Mouse (Mus musculus): ENCODE results near the gene Llcfc1. TPM values are rescaled to one million over a fixed set of nuclear protein-coding genes. Genes with fewer than 3 reads are reported as not detected.

Gene Llcfc1
- polyA plus RNA-seq, 1 experiment from 2014 or later, result not detected

DNA sequence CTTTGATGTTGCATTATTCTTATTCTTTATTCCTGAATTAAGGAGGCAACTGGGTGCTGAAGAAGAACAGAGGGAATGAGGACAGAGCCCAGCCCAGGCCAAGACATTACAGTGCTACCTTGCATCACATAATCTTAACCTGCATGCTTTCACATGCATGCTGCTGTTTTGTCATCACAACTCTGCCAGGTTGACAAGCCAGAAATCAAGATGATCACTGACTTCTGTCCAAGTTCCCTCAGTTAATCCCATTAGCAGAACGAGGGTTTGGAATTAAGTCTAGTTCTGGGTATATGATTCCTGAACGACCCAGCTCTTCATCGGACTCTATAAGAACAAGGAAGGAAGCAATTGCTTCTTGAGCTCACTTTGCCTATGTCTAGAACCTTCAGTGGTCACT lies 38.0 kb upstream of the Llcfc1 start:
- Histone ChIP-seq H3K4me3 (ENCODE audit: low read depth, low read length) (no peak overlapping the region), H3K9me3 (replicated peaks; ENCODE audit: control insufficient read depth, low read length) (no peaks in the 10 kb centered on the region), H3K27ac (ENCODE audit: low read depth, low read length) (no peak overlapping the region), H3K4me1 (ENCODE audit: control insufficient read depth, insufficient read depth, low read length) (no peaks in the 10 kb centered on the region), H3K4me2 (no peak overlapping the region), H3K36me3 (ENCODE audit: control insufficient read depth, insufficient read depth, low read length) (no peaks in the 10 kb centered on the region), H3K9ac (ENCODE audit: low read depth, low read length) (no peak overlapping the region), H3K27me3 (ENCODE audit: control insufficient read depth, insufficient read depth, low read length) (no peaks in the 10 kb centered on the region)
- 74% methylated on average over 3 of the region's 3 CpGs for WGBS (ENCODE audit: insufficient replicate concordance)
- ATAC-seq (replicated peaks; ENCODE audit: insufficient number of reproducible peaks, low FRiP score, low TSS enrichment), result no peak

- Histone ChIP-seq H3K27me3 (ENCODE audit: control insufficient read depth, insufficient read depth, low read length) (no peaks in the 10 kb centered on the region), H3K36me3 (ENCODE audit: control insufficient read depth, insufficient read depth, low read length) (no peaks in the 10 kb centered on the region), H3K9ac (ENCODE audit: low read depth, low read length) (no peak overlapping the region), H3K27ac (ENCODE audit: low read depth, low read length) (no peak overlapping the region), H3K4me1 (ENCODE audit: control insufficient read depth, insufficient read depth, low read length) (no peaks in the 10 kb centered on the region), H3K9me3 (replicated peaks; ENCODE audit: control insufficient read depth, low read length) (no peaks in the 10 kb centered on the region), H3K4me2 (no peak overlapping the region), H3K4me3 (ENCODE audit: low read depth, low read length) (no peak overlapping the region)
- ATAC-seq (replicated peaks; ENCODE audit: insufficient number of reproducible peaks, low FRiP score, low TSS enrichment), result no peak
These were observed 37.6 kb upstream of the Llcfc1 start for GRCm38 (mm10) chr6:41646672-41647071.

DNA sequence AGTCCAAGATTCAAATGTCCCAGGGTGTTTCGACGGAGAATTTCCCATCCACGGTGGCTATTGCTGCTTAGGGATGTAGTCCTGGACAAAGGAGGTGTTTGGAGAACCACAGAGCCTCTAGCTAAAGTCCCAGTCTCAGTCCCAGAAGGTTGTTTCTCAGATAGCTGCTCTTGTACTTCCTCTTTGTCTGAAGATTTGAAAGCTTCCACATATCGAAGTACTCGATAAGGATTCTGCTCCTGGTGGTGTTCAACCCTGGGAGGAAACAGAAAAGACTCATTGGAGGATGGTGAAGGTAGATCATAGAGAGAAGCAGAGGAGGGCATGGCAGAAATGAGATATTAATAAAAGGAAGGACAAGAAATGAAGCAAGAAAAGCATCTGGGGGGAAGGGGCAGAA lies 31.1 kb upstream of the Llcfc1 start:
- H3K4me1 ChIP-seq (ENCODE audit: control insufficient read depth, insufficient read depth, low read length), result no peaks in the 10 kb centered on the region
- H3K9me3 ChIP-seq (replicated peaks; ENCODE audit: control insufficient read depth, low read length), result no peaks in the 10 kb centered on the region
- no peak for ATAC-seq (replicated peaks; ENCODE audit: insufficient number of reproducible peaks, low FRiP score, low TSS enrichment)
- no peak overlapping the region for H3K9ac ChIP-seq (ENCODE audit: low read depth, low read length)
- H3K27me3 ChIP-seq (ENCODE audit: control insufficient read depth, insufficient read depth, low read length), result no peaks in the 10 kb centered on the region
- 87% methylated on average over 5 of the region's 5 CpGs for WGBS (ENCODE audit: insufficient replicate concordance)
- no peak overlapping the region for H3K27ac ChIP-seq (ENCODE audit: low read depth, low read length)
- H3K4me3 ChIP-seq (ENCODE audit: low read depth, low read length), result no peak overlapping the region
- H3K4me2 ChIP-seq, result no peak overlapping the region
- H3K36me3 ChIP-seq (ENCODE audit: control insufficient read depth, insufficient read depth, low read length), result no peaks in the 10 kb centered on the region

GRCm38 (mm10) chr6:41654648-41655047 lies 29.6 kb upstream of the Llcfc1 start:
- H3K4me2 ChIP-seq, result no peak overlapping the region
- WGBS (ENCODE audit: insufficient replicate concordance), result 61% methylated on average over 8 of the region's 8 CpGs
- no peak for ATAC-seq (replicated peaks; ENCODE audit: insufficient number of reproducible peaks, low FRiP score, low TSS enrichment)
- H3K4me3 ChIP-seq (ENCODE audit: low read depth, low read length), result no peak overlapping the region
- no peak overlapping the region for H3K9ac ChIP-seq (ENCODE audit: low read depth, low read length)
- no peak overlapping the region for H3K27ac ChIP-seq (ENCODE audit: low read depth, low read length)
- H3K36me3 ChIP-seq (ENCODE audit: control insufficient read depth, insufficient read depth, low read length), result no peaks in the 10 kb centered on the region
- H3K4me1 ChIP-seq (ENCODE audit: control insufficient read depth, insufficient read depth, low read length), result no peaks in the 10 kb centered on the region
- no peaks in the 10 kb centered on the region for H3K9me3 ChIP-seq (replicated peaks; ENCODE audit: control insufficient read depth, low read length)
- no peaks in the 10 kb centered on the region for H3K27me3 ChIP-seq (ENCODE audit: control insufficient read depth, insufficient read depth, low read length)

DNA sequence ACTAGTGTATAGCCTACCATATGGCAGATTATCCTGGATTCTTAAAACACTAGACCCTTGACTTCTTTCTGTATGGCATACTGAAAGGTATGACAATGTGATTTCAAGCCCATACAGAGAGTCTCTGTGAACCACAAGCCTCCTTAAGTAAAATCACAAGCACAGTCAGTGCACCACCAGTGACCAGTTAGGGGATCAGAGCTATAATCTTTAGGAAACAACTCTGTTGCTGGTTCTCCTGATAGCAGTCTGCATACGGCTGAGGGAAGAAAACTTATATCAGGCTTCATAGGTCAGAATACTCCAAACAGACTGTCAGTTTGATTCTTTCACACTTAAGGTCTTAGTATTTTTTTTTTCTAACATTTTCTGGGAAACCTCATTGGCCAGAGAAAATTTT lies 25.7 kb upstream of the Llcfc1 start:
- WGBS (ENCODE audit: insufficient replicate concordance), result 34% methylated on average over 1 of the region's 1 CpGs
- no peaks in the 10 kb centered on the region for H3K36me3 ChIP-seq (ENCODE audit: control insufficient read depth, insufficient read depth, low read length)
- H3K27me3 ChIP-seq (ENCODE audit: control insufficient read depth, insufficient read depth, low read length), result no peaks in the 10 kb centered on the region
- H3K4me1 ChIP-seq (ENCODE audit: control insufficient read depth, insufficient read depth, low read length), result no peaks in the 10 kb centered on the region
- H3K9me3 ChIP-seq (replicated peaks; ENCODE audit: control insufficient read depth, low read length), result no peaks in the 10 kb centered on the region
- no peak overlapping the region for H3K4me2 ChIP-seq
- no peak overlapping the region for H3K4me3 ChIP-seq (ENCODE audit: low read depth, low read length)
- no peak overlapping the region for H3K27ac ChIP-seq (ENCODE audit: low read depth, low read length)
- ATAC-seq (replicated peaks; ENCODE audit: insufficient number of reproducible peaks, low FRiP score, low TSS enrichment), result no peak
- H3K9ac ChIP-seq (ENCODE audit: low read depth, low read length), result no peak overlapping the region

- no peak for ATAC-seq (replicated peaks; ENCODE audit: insufficient number of reproducible peaks, low FRiP score, low TSS enrichment)
- Histone ChIP-seq H3K4me3 (ENCODE audit: low read depth, low read length) (no peak overlapping the region), H3K4me2 (no peak overlapping the region), H3K27ac (ENCODE audit: low read depth, low read length) (no peak overlapping the region), H3K9me3 (replicated peaks; ENCODE audit: control insufficient read depth, low read length) (no peaks in the 10 kb centered on the region), H3K27me3 (ENCODE audit: control insufficient read depth, insufficient read depth, low read length) (no peaks in the 10 kb centered on the region), H3K9ac (ENCODE audit: low read depth, low read length) (no peak overlapping the region), H3K4me1 (ENCODE audit: control insufficient read depth, insufficient read depth, low read length) (no peaks in the 10 kb centered on the region), H3K36me3 (ENCODE audit: control insufficient read depth, insufficient read depth, low read length) (no peaks in the 10 kb centered on the region)
- 42% methylated on average over 2 of the region's 2 CpGs for WGBS (ENCODE audit: insufficient replicate concordance)
These were observed 21.9 kb upstream of the Llcfc1 start for GRCm38 (mm10) chr6:41662320-41662719.

DNA sequence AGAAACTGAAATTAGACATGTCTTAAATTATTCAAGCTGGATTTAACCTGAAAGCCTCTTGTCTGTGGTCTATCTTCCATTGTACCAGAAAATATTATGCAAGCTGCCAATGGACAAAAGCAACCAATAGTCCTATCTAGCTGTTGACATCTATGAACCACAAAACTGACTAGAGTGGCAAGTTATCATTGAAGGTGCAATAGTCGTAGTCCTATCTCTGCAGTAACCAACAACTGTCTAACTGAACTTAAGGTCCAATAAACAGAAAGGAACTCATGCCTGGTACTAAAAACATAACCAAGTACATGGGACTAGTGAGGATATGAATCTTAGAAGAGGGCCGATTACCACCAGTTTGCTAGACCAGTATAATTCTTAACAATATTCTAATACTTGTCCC lies 7.7 kb upstream of the Llcfc1 start:
- H3K27me3 ChIP-seq (ENCODE audit: control insufficient read depth, insufficient read depth, low read length), result no peaks in the 10 kb centered on the region
- no peak overlapping the region for H3K27ac ChIP-seq (ENCODE audit: low read depth, low read length)
- no peaks in the 10 kb centered on the region for H3K4me1 ChIP-seq (ENCODE audit: control insufficient read depth, insufficient read depth, low read length)
- no peak overlapping the region for H3K4me2 ChIP-seq
- no peaks in the 10 kb centered on the region for H3K9me3 ChIP-seq (replicated peaks; ENCODE audit: control insufficient read depth, low read length)
- no peak for ATAC-seq (replicated peaks; ENCODE audit: insufficient number of reproducible peaks, low FRiP score, low TSS enrichment)
- WGBS (ENCODE audit: insufficient replicate concordance), result 80% methylated on average over 2 of the region's 2 CpGs
- H3K36me3 ChIP-seq (ENCODE audit: control insufficient read depth, insufficient read depth, low read length), result no peaks in the 10 kb centered on the region
- no peak overlapping the region for H3K9ac ChIP-seq (ENCODE audit: low read depth, low read length)
- no peak overlapping the region for H3K4me3 ChIP-seq (ENCODE audit: low read depth, low read length)

DNA sequence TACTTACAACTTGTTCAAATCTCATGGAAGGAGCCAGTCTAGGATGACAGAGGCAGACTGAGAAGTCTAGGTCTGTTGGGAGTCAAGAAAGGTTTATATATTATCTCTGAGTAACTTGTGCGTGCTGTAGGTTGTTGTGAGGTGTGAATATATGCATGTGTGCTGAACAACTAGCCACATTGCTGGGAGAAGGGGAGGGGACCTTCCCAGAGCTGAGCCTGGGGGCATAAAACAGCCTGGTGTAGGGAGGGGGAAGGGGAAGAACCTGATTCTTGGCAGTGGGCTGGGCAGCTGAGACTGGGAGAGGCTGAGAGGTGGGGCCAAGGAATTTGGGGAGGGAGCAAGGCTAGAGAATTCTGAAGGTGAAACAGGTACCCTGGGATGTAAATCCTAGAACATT lies 3.6 kb upstream of the Llcfc1 start, which contains the start of gene Trpv5:
Trpv5 (minus strand) TSS at position 101 of the 400 bp plus-strand sequence.
- Histone ChIP-seq H3K4me3 (ENCODE audit: low read depth, low read length) (no peak within 1 kb of the TSS), H3K4me2 (no peak within 1 kb of the TSS), H3K27me3 (ENCODE audit: control insufficient read depth, insufficient read depth, low read length) (no peaks in the 10 kb centered on the region), H3K36me3 (ENCODE audit: control insufficient read depth, insufficient read depth, low read length) (no peaks in the 10 kb centered on the region), H3K27ac (ENCODE audit: low read depth, low read length) (no peak within 1 kb of the TSS), H3K9me3 (replicated peaks; ENCODE audit: control insufficient read depth, low read length) (no peaks in the 10 kb centered on the region), H3K9ac (ENCODE audit: low read depth, low read length) (no peak within 1 kb of the TSS), H3K4me1 (ENCODE audit: control insufficient read depth, insufficient read depth, low read length) (no peaks in the 10 kb centered on the region)
- ATAC-seq (replicated peaks; ENCODE audit: insufficient number of reproducible peaks, low FRiP score, low TSS enrichment), result no peak
- 64% methylated on average over 1 of the region's 1 CpGs for WGBS (ENCODE audit: insufficient replicate concordance)

- ATAC-seq (replicated peaks; ENCODE audit: insufficient number of reproducible peaks, low FRiP score, low TSS enrichment), result no peak
- no peaks in the 10 kb centered on the region for H3K4me1 ChIP-seq (ENCODE audit: control insufficient read depth, insufficient read depth, low read length)
- H3K36me3 ChIP-seq (ENCODE audit: control insufficient read depth, insufficient read depth, low read length), result no peaks in the 10 kb centered on the region
- H3K4me3 ChIP-seq (ENCODE audit: low read depth, low read length), result no peak overlapping the region
- no peak overlapping the region for H3K27ac ChIP-seq (ENCODE audit: low read depth, low read length)
- no peak overlapping the region for H3K4me2 ChIP-seq
- 77% methylated on average over 5 of the region's 5 CpGs for WGBS (ENCODE audit: insufficient replicate concordance)
- H3K9ac ChIP-seq (ENCODE audit: low read depth, low read length), result no peak overlapping the region
- H3K27me3 ChIP-seq (ENCODE audit: control insufficient read depth, insufficient read depth, low read length), result no peaks in the 10 kb centered on the region
- H3K9me3 ChIP-seq (replicated peaks; ENCODE audit: control insufficient read depth, low read length), result no peaks in the 10 kb centered on the region
These were observed 2.6 kb upstream of the Llcfc1 start for GRCm38 (mm10) chr6:41681656-41682055.
